Mouse (Mus musculus): ENCODE measurements around the gene Ripor3.

DNA sequence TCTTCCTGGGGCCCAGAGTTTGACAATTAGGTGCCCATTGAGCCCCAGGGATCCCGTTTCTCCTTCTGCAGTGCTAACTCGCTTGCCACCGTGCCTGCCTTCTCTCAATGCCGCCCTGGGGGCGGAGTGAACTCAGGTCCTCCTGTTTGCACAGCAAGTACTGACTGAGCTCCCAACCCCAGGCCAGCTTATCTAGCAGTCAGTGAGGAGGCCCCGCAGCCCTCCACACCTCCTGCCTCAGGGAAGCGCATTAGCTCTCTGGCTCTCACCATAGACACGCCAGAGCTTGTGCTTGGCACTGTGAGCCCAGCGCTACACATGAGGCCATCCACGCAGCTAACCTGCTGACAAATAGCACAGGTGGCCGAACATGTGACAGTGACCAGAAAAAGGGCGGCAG, 22.8 kb downstream of the Ripor3 start:
- no peak for TF ChIP-seq POLR2A (IDR thresholded peaks at IDR 0.05; ENCODE audit: low read depth, low read length)
- TF ChIP-seq CTCF (IDR thresholded peaks at IDR 0.05; ENCODE audit: extremely low read depth, insufficient read length, insufficient replicate concordance, low read depth, low read length) = no peak
